Mouse (Mus musculus): ENCODE data around the gene Pom121l2.

DNA sequence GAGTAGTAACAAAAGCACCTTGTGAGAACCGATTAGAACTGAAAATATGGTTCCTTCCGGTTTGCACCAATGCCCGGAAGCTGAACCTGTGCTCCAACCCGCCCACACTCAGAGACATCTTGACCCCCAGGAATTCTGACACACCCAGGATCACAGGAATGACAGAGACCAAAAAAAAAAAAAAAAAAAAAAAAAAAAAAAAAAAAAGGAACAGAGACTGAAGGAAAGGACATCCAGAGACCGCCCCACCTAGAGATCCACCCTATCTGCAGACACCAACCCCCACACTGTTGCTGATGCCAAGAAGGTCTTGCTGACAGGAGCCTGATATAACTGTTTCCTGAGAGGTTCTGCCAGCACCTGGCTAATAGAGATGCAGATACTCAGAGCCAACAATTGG, 11.6 kb downstream of the Pom121l2 start:
- TF ChIP-seq CTCF (IDR thresholded peaks at IDR 0.05; ENCODE audit: extremely low read depth, insufficient read length, insufficient replicate concordance, low read depth, low read length) (no peak), POLR2A (IDR thresholded peaks at IDR 0.05; ENCODE audit: low read depth, low read length) (no peak)
